Mouse (Mus musculus): ENCODE measurements at regions not wholly inside any gene's neighbourhood (a gene's known extent, or its start where the extent isn't known, plus 50 kb on each side); places are given as distances from the start of the nearest gene placed in this dataset.

GRCm38 (mm10) chr13:101860704-101861103, 92.7 kb upstream of the Pik3r1 start:
- no peak overlapping the region for H3K9ac ChIP-seq
- no peaks in the 10 kb centered on the region for H3K27me3 ChIP-seq
- no peaks in the 10 kb centered on the region for H3K9me3 ChIP-seq
- no peak overlapping the region for H3K27ac ChIP-seq (replicated peaks)
- no peak overlapping the region for H3K4me2 ChIP-seq
- H3K36me3 ChIP-seq, result no peaks in the 10 kb centered on the region
- 0 out of 2 replicates have a peak, but pooled peaks cover under 1% of the 10 kb centered on the region for H3K4me1 ChIP-seq (replicated peaks)
- no peak overlapping the region for H3K4me3 ChIP-seq
- ATAC-seq (ENCODE audit: low read depth), result no peak
- WGBS, result 87% methylated on average over 4 of the region's 4 CpGs

- no peak for ATAC-seq (ENCODE audit: low read depth)
- Histone ChIP-seq H3K4me1 (replicated peaks) (no peaks in the 10 kb centered on the region), H3K4me3 (no peak overlapping the region), H3K36me3 (no peaks in the 10 kb centered on the region), H3K9ac (no peak overlapping the region), H3K27ac (replicated peaks) (no peak overlapping the region), H3K27me3 (no peaks in the 10 kb centered on the region), H3K4me2 (no peak overlapping the region), H3K9me3 (no peaks in the 10 kb centered on the region)
- WGBS, result 90% methylated on average over 13 of the region's 13 CpGs
These were observed 94.0 kb upstream of the Pik3r1 start for GRCm38 (mm10) chr13:101862011-101862410.

- Histone ChIP-seq H3K9ac (no peak overlapping the region), H3K9me3 (no peaks in the 10 kb centered on the region), H3K4me2 (no peak overlapping the region), H3K27me3 (no peaks in the 10 kb centered on the region), H3K36me3 (no peaks in the 10 kb centered on the region), H3K27ac (replicated peaks) (no peak overlapping the region), H3K4me1 (replicated peaks) (no peaks in the 10 kb centered on the region), H3K4me3 (no peak overlapping the region)
- ATAC-seq (ENCODE audit: low read depth), result no peak
- 91% methylated on average over 7 of the region's 7 CpGs for WGBS
These were observed 95.0 kb upstream of the Pik3r1 start for GRCm38 (mm10) chr13:101863015-101863414.

- Histone ChIP-seq H3K4me1 (replicated peaks) (no peaks in the 10 kb centered on the region), H3K4me2 (no peak overlapping the region), H3K9ac (no peak overlapping the region), H3K4me3 (no peak overlapping the region), H3K9me3 (no peaks in the 10 kb centered on the region), H3K27ac (replicated peaks) (no peak overlapping the region), H3K36me3 (no peaks in the 10 kb centered on the region), H3K27me3 (no peaks in the 10 kb centered on the region)
- ATAC-seq (ENCODE audit: low read depth), result no peak
- WGBS, result 87% methylated on average over 2 of the region's 2 CpGs
These were observed 95.6 kb upstream of the Pik3r1 start for GRCm38 (mm10) chr13:101863602-101864001.

GRCm38 (mm10) chr13:101866843-101867242, 98.8 kb upstream of the Pik3r1 start:
- no peaks in the 10 kb centered on the region for H3K36me3 ChIP-seq
- no peak for ATAC-seq (ENCODE audit: low read depth)
- no peaks in the 10 kb centered on the region for H3K27me3 ChIP-seq
- no peak overlapping the region for H3K4me2 ChIP-seq
- H3K4me3 ChIP-seq, result no peak overlapping the region
- H3K9ac ChIP-seq, result no peak overlapping the region
- H3K27ac ChIP-seq (replicated peaks), result no peak overlapping the region
- H3K4me1 ChIP-seq (replicated peaks), result no peaks in the 10 kb centered on the region
- WGBS, result 54% methylated on average over 4 of the region's 4 CpGs
- no peaks in the 10 kb centered on the region for H3K9me3 ChIP-seq

- no peak overlapping the region for H3K27ac ChIP-seq (replicated peaks)
- H3K4me3 ChIP-seq, result no peak overlapping the region
- WGBS, result 96% methylated on average over 4 of the region's 4 CpGs
- no peak overlapping the region for H3K9ac ChIP-seq
- no peak overlapping the region for H3K4me2 ChIP-seq
- no peaks in the 10 kb centered on the region for H3K27me3 ChIP-seq
- no peaks in the 10 kb centered on the region for H3K36me3 ChIP-seq
- ATAC-seq (ENCODE audit: low read depth), result no peak
- no peaks in the 10 kb centered on the region for H3K4me1 ChIP-seq (replicated peaks)
- no peaks in the 10 kb centered on the region for H3K9me3 ChIP-seq
These were observed 106.7 kb upstream of the Pik3r1 start for GRCm38 (mm10) chr13:101874761-101875160.

- Histone ChIP-seq H3K27me3 (no peaks in the 10 kb centered on the region), H3K9ac (no peak overlapping the region), H3K4me2 (no peak overlapping the region), H3K27ac (replicated peaks) (no peak overlapping the region), H3K4me1 (replicated peaks) (no peaks in the 10 kb centered on the region), H3K4me3 (no peak overlapping the region), H3K36me3 (no peaks in the 10 kb centered on the region), H3K9me3 (no peaks in the 10 kb centered on the region)
- 93% methylated on average over 2 of the region's 2 CpGs for WGBS
- ATAC-seq (ENCODE audit: low read depth), result no peak
These were observed 108.1 kb upstream of the Pik3r1 start for GRCm38 (mm10) chr13:101876069-101876468.

GRCm38 (mm10) chr13:101876601-101877000, 108.6 kb upstream of the Pik3r1 start:
- Histone ChIP-seq H3K4me1 (replicated peaks) (no peaks in the 10 kb centered on the region), H3K4me2 (no peak overlapping the region), H3K9me3 (no peaks in the 10 kb centered on the region), H3K27me3 (no peaks in the 10 kb centered on the region), H3K36me3 (no peaks in the 10 kb centered on the region), H3K9ac (no peak overlapping the region), H3K4me3 (no peak overlapping the region), H3K27ac (replicated peaks) (no peak overlapping the region)
- no peak for ATAC-seq (ENCODE audit: low read depth)
- 71% methylated on average over 3 of the region's 3 CpGs for WGBS

- Histone ChIP-seq H3K4me3 (no peak overlapping the region), H3K27me3 (no peaks in the 10 kb centered on the region), H3K9ac (no peak overlapping the region), H3K9me3 (no peaks in the 10 kb centered on the region), H3K36me3 (no peaks in the 10 kb centered on the region), H3K4me1 (replicated peaks) (no peaks in the 10 kb centered on the region), H3K4me2 (no peak overlapping the region), H3K27ac (replicated peaks) (no peak overlapping the region)
- ATAC-seq (ENCODE audit: low read depth), result no peak
These were observed 110.2 kb upstream of the Pik3r1 start for GRCm38 (mm10) chr13:101878168-101878567.

GRCm38 (mm10) chr13:101879561-101880081, 111.6 kb upstream of the Pik3r1 start:
- Histone ChIP-seq H3K27me3 (no peaks in the 10 kb centered on the region), H3K36me3 (no peaks in the 10 kb centered on the region), H3K9me3 (no peaks in the 10 kb centered on the region), H3K4me3 (no peak overlapping the region), H3K9ac (no peak overlapping the region), H3K4me2 (no peak overlapping the region), H3K4me1 (replicated peaks) (no peaks in the 10 kb centered on the region), H3K27ac (replicated peaks) (no peak overlapping the region)
- whole genome bisulfite sequencing, result 88% methylated on average over 8 of the region's 8 CpGs
- ATAC-seq (ENCODE audit: low read depth), result no peak

- H3K9ac ChIP-seq, result no peak overlapping the region
- H3K27ac ChIP-seq (replicated peaks), result no peak overlapping the region
- H3K9me3 ChIP-seq, result no peaks in the 10 kb centered on the region
- H3K4me1 ChIP-seq (replicated peaks), result no peaks in the 10 kb centered on the region
- H3K4me2 ChIP-seq, result no peak overlapping the region
- H3K27me3 ChIP-seq, result no peaks in the 10 kb centered on the region
- H3K4me3 ChIP-seq, result no peak overlapping the region
- no peak for ATAC-seq (ENCODE audit: low read depth)
- no peaks in the 10 kb centered on the region for H3K36me3 ChIP-seq
These were observed 115.2 kb upstream of the Pik3r1 start for GRCm38 (mm10) chr13:101883177-101883576.

GRCm38 (mm10) chr13:101884752-101885151, 116.7 kb upstream of the Pik3r1 start:
- Histone ChIP-seq H3K27me3 (no peaks in the 10 kb centered on the region), H3K9me3 (no peaks in the 10 kb centered on the region), H3K4me1 (replicated peaks) (no peaks in the 10 kb centered on the region), H3K4me3 (no peak overlapping the region), H3K36me3 (no peaks in the 10 kb centered on the region), H3K9ac (no peak overlapping the region), H3K4me2 (no peak overlapping the region), H3K27ac (replicated peaks) (no peak overlapping the region)
- WGBS, result 76% methylated on average over 3 of the region's 3 CpGs
- no peak for ATAC-seq (ENCODE audit: low read depth)

GRCm38 (mm10) chr13:101891473-101891872, 123.5 kb upstream of the Pik3r1 start:
- WGBS, result 61% methylated on average over 4 of the region's 4 CpGs
- no peak for ATAC-seq (ENCODE audit: low read depth)

More at GRCm38 (mm10) chr13:101891473-101891872, 123.5 kb upstream of the Pik3r1 start:
- no peak overlapping the region for H3K27ac ChIP-seq (replicated peaks)
- no peaks in the 10 kb centered on the region for H3K36me3 ChIP-seq
- no peaks in the 10 kb centered on the region for H3K27me3 ChIP-seq
- H3K4me1 ChIP-seq (replicated peaks), result no peaks in the 10 kb centered on the region
- no peaks in the 10 kb centered on the region for H3K9me3 ChIP-seq
- H3K9ac ChIP-seq, result no peak overlapping the region
- H3K4me2 ChIP-seq, result no peak overlapping the region
- no peak overlapping the region for H3K4me3 ChIP-seq
